Mouse (Mus musculus) MN1 (cell line): ENCODE measurements around the gene Alyref.

Source experiments
- DNase-seq: peaks from one replicate; pipeline ENCODE4 v3.0.0-alpha.2; 2016; ENCODE audit warnings: low spot score

Gene Alyref

DNA sequence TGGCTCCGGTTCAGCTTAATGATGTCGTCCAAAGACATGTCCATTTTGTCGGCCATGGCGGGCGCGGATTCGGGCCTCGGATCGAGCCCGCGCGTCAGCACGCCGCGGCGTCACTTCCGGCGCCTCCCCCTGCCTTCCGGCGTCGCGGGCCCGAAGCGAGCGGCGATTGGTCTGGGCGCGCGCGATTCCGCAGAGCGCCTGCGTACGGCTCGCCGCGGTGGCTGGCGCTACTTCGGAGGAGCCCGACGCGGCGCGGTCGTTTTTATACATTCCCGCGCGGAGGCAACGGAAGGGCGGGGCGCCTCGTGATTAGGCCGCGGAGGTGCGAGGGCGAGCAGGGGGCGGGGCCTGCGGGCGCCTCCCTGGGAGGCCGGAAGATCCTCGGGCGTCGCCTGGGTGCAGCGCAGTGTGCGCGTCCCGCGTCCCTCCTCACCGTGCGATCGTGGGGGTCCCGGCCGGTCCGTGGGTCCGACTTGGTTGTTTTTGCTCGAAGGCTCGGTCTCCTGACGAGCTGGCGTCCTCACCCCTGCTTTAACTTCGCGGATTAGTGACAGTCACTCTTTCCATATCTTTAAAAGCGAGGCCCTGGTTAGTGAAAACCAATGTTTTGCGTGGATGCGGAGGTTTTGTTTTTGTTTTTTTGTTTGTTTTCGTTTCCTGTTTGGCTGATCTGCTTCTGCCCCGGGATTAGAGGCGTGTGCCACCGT is at the start of gene Alyref, which contains the start of gene Anapc11:
Gene Alyref (minus strand): TSS at position 83 of the 707 bp plus-strand sequence.
Gene Anapc11 (plus strand): TSS at position 139 of the 707 bp plus-strand sequence.
- DNase-seq, result peak; percentile 95

GRCm38 (mm10) chr11:120647047-120647830 is 49.1 kb upstream of the Alyref start:
- no peak for DNase-seq

DNA sequence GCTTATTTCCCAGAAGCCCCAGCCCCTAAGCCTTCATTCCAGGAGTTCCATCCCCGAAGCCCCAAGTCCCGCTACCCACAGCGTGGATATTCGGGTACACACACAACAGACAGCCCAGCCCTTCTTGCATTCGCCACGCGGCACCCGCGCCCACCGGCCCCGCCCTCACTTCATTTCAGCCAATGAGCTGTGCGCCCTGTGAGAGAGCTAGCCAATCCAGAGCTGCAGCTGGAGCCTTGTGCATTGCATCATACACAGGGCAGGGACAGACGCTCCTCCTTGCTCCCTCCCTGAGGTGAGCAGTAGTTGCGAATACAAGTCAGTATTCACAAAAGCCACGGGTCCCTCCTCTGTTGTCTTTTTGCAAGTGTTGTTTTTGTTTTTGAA is 45.4 kb upstream of the Alyref start, which contains the start of gene Pycr1:
Gene Pycr1 (minus strand): TSS at position 169 of the 387 bp plus-strand sequence.
- peak; percentile 95 for DNase-seq

DNA sequence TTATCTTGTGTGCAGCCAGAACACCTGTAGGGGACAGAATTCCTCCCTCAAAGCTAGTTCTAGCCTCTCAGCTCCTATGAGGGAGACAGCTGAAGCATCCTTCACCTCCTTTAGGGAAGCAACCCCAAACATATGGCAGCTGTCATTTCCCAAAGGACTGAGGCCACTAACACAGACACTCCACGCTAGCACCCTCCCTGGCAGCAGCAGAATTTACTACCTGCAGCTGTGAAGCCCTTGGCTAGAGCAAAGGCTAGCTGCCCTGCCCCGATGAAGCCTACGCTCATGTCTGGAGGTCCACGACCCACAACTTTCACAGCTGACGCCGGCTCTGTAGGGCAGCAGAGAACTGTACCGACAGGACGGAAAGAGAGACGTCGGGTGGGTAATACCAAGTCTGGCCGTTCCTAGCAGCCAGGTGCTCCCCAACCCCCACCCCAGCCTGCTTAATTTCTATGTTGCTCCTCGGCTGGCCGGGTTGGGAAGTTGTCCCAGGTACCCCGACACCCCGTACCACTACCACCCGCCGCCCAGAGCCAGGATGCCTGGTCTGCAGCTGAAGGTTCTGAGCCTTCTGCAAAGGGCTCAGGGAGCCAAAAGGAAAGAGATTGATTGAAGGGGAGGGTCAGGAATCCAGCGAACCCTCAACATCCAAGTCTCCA is 44.9 kb upstream of the Alyref start:
- DNase-seq, result peak; percentile 35

GRCm38 (mm10) chr11:120641869-120642268 is 43.7 kb upstream of the Alyref start:
- DNase-seq, result no peak

DNA sequence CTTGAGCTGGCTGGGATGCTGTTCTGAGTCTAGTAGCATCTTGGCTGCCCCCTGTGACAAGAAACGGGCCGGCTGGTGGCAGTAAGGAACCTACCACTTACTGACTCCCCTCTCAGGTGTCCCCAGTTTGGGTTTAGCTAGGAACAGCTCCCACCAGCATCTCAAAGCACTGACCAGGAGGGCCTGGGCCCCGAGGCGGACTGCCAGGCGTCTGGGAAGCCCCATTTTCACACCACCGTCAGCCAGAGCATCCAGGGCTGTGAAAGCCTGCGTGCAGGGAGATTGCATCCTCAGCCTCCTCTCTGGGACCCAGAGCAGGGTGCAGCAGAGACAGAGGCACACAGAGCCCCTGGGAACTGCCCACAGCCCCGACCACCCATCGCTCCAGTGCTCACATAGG is 43.1 kb upstream of the Alyref start:
- no peak for DNase-seq

- no peak for DNase-seq
These were observed 36.6 kb upstream of the Alyref start for GRCm38 (mm10) chr11:120634810-120635209.

GRCm38 (mm10) chr11:120633520-120634343 is 35.6 kb upstream of the Alyref start, which contains the start of gene Mafg:
Mafg (minus strand) TSS chr11:120633600.
- DNase-seq, result peak; percentile 97

- DNase-seq, result peak; percentile 83
These were observed 34.7 kb upstream of the Alyref start for GRCm38 (mm10) chr11:120632559-120633519.

GRCm38 (mm10) chr11:120631726-120632448 is 33.7 kb upstream of the Alyref start:
- no peak for DNase-seq

DNA sequence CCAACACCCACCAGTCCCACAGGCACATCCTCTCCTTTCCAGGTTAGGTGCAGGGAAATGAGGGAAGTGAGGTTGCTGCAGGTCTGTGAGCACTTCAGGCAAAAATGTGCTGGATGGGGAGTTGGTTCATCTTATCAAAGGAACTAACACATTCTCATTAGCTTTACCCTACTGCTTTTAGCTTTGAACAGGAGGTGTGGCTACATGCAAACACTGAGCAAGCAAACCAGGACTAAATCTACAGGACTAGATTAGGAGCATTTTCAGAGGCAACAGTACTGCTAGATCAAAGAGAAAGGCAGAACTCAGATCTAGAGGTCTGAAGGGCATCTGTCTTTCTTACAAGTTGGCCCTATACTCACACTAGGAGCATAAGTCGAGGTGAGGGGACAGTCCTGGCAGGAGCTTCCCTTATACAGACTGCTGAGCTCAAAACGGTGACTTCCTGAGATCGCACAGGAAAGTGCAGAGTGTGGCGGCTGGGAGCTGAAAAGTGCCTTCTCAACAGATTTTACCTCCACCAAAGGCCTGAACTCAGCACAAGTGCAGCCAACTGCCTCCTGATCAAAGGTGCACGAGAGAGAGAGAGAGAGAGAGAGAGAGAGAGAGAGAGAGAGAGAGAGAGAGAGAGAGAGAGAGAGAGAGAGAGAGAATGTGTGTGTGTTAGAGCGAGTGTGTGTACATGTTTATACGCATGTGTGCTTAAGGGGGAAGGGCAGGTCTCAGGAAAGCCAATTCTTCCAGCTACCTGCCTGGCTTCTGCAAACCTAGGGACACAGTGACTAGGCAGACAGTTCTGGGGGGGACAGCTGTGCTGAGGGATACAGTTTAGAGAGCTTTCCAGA is 32.9 kb upstream of the Alyref start:
- peak; percentile 38 for DNase-seq

DNA sequence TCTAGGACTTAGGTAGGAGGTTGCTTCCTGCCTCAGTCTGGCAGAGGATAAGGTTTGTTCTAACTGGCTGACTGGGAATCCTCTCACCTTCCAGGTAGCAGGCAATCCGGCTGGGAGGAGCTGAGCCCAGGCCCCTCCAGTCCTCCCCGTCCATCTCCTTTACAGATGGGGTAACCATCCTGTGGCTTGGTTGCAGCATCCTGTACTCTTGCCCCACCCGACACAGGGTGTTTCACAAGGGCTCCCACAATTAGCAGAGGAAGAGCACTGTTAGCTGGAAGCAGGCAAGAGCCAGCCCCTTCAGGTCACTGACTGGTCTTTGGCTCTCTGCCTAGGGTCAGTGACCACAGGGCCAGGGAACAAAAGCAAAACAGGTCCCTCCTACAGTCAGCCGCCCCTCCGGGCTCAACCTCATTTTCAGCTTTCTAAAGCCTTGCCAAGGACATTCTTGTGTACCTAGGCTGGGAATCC is 32.3 kb upstream of the Alyref start:
- peak; percentile 49 for DNase-seq

DNA sequence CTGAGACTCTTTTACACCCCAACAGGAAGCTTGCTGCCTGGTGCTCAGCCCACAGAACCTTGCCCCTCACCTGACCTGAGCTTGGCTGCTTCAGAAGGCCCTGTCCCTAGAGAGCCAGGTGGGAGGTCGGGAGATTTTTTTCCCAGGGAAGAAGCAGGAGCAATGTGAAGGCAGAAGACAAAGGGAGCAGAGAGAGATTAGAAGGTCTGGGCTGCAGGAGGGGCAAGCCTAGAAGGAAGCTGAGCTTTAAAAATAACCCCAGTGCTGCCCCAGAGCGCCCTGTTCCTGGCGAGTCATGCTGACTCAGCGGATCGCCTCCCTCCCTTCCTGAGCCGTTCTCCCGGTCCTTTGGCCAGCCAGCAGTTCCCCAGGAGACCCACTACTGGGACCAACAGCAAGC is 31.7 kb upstream of the Alyref start:
- peak; percentile 58 for DNase-seq

GRCm38 (mm10) chr11:120629341-120629730 is 31.2 kb upstream of the Alyref start:
- DNase-seq, result no peak

- no peak for DNase-seq
These were observed 30.6 kb upstream of the Alyref start for GRCm38 (mm10) chr11:120628601-120629340.

GRCm38 (mm10) chr11:120627468-120628300 is 29.5 kb upstream of the Alyref start:
- DNase-seq, result no peak
